Mouse (Mus musculus) testis, postnatal 10 days (tissue): ENCODE measurements around the gene Ngb.
A peak's percentile ranks its signal among the peaks of the same experiment; 100 is the strongest.

Experiments used
- DNase-seq: peaks from one replicate; pipeline ENCODE4 v3.0.0; 2021; ENCODE audit warnings: low spot score

The Ngb gene

DNA sequence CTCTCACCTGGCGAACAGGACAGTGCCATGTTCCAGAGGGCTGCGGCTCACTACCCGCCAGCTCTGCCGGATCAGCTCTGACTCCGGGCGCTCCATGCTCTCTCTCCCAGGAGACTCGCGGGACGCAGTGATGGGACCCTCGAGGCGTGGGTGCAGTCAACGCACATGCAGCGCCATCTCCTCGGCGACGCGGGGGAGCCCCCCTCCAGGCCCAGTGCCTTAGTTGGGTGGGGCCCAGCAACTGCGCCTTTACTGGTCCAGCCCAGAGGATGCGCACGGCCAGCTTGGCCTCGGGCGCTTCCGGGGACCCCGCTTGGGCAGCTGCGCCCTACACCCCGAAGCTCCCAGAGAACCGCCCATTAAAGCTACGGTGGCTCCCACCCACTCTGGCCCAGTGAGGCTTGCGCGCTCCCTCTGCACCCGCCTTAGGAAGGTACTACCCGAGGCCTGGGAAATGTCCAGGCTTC is at the start of gene Ngb:
Gene Ngb (minus strand): TSS at position 375 of the 467 bp plus-strand sequence.
- no peak for DNase-seq

DNA sequence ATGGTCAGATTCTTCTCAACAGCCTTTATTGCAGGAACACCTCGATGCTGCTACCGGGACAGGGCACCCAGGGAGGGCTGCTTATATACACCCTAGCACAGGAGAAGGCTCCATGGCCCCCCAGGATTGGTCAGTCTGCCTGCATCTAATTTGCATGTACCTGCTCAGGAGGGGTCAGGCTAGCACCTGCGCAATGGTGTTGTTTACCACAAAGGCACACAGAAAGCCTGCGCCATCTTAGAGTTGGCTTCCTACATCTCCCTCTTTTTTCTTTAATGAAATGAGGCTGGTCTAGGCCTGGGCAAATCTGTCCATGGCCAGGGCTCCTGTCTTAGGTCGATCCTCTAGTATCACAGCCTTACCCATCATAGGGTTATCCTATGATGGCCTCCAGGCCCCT is 47.1 kb upstream of the Ngb start:
- DNase-seq = no peak

DNA sequence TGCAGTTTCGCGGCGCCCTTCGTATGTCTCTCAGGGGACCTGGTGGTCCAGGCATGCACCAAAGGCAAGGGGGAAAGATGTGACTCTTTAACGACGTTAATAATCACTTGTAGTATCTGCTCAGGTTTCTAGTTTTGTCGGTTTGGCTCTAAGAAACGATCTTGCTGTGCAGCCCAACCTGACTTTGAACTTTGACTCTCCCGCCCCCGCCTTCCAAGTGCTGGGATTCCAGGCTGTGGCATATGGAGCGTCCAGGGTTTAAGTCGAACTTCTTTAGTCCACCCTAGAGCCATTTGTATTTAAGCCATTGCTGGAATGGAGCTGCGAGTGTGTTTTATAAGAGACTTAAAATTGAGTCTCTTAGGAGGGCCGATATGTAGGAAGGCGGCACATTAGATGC is 45.8 kb upstream of the Ngb start:
- no peak for DNase-seq

DNA sequence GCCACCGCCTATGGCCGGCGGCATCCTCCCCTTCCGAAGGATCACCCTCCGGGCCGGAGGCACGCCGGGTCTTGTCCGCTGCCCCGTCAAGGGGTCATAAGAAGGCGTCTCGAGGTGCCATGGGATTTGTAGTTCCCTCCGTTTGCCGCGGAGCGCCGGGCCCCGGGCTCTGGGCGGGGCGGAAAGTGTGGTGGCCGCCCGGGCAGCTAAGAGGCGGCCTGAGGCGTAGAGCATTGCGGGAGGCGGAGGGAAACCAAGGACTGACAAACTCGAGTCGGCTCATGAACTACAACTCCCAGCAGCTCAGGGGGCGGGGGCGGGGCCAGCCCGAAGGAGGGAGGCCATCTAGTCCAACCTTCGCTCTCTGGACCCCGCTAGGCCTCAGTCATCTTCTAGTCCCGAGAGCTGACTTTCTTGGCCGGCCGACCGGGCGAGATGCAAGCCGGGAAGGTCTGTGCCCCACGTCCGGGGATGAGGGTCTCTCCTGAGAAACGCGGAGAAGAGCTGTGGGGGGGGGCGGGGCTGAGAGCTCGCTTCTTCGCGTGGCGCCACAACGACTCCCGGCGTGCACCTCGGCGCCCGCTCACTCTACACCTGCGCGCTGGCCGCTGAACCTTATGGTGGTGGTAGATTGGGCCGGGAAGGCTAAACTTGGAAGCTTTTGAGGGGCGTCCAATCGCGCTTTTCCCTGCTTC is 45.2 kb upstream of the Ngb start, which contains the start of gene Pomt2:
Gene Pomt2 (minus strand): TSS at position 574 of the 695 bp plus-strand sequence.
- DNase-seq = peak; percentile 91

DNA sequence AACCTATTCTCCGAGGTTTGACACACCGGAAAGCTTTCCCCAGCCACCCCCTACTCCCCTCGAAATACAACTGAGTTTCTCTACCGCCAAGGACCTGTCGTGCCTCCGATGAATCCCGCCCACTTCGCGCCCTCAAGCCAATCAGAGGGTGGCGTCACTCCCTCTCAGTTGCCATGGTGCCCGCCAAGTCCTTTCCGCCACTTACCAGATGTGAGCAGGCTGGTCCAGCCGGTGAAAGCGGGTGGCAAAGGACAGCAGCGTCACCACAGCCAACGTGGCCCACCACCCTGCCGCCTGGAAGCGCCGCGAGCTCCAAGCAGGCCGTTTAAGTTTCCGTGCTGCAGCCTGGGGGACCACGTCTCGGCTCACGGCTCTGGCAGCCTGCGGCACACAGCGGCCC is 44.6 kb upstream of the Ngb start, which contains the start of gene Gstz1:
Gene Gstz1 (plus strand): TSS at position 200 of the 400 bp plus-strand sequence.
- peak; percentile 92 for DNase-seq

DNA sequence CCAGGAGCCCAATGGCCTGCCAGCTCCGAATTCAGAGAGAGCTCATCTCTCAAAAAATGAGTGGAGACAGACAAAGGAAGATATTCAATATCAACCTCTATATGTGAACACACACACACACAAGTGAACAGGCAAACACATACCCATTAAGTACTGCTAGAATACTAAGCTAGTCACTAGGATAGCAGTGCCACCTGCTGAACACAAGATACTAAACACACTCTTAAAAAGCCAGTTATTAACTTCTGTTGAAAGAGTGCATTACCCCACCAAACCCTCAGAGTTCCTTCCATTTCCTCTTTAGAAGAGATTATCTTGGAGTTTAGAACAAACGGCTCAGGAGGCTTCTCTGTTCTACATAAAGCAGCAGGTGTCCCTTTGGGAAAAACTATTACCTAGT is 39.8 kb upstream of the Ngb start:
- no peak for DNase-seq

DNA sequence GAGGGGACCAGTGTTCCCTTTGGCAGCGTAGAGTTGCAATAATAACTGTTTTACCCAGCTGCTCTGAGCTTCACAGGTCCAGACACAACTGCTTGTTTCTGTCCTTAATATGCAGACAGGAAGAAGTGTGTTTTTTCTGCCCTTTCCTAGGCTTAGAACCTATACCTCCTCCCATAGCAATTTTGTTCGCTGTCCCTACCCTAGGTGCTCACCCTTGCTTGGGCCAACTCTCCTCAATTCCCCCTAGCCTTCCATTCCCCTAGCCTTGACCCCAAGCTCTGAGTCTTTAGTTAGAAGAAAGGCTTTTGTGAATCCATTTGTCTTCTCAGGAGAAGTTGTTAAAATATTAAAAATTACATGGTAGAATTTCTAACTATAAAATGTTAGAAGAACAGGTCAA is 36.4 kb upstream of the Ngb start:
- no peak for DNase-seq

DNA sequence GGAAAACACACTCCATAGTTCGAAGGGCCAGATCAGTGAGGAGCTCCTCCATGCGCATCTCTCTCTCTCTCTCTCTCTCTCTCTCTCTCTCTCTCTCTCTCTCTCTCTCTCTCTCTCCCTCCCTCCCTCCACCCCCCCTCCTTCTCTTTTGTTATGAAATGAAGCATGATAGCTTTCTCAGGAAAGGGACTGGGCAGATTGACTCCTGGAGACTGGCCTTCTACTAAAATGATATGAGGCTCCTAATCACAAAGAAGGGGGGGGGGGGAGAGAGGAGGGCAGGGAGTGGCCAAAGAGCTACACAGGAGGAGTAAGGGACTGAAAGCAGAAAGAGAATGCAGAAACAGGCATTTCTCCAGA is 36.0 kb upstream of the Ngb start:
- no peak for DNase-seq

DNA sequence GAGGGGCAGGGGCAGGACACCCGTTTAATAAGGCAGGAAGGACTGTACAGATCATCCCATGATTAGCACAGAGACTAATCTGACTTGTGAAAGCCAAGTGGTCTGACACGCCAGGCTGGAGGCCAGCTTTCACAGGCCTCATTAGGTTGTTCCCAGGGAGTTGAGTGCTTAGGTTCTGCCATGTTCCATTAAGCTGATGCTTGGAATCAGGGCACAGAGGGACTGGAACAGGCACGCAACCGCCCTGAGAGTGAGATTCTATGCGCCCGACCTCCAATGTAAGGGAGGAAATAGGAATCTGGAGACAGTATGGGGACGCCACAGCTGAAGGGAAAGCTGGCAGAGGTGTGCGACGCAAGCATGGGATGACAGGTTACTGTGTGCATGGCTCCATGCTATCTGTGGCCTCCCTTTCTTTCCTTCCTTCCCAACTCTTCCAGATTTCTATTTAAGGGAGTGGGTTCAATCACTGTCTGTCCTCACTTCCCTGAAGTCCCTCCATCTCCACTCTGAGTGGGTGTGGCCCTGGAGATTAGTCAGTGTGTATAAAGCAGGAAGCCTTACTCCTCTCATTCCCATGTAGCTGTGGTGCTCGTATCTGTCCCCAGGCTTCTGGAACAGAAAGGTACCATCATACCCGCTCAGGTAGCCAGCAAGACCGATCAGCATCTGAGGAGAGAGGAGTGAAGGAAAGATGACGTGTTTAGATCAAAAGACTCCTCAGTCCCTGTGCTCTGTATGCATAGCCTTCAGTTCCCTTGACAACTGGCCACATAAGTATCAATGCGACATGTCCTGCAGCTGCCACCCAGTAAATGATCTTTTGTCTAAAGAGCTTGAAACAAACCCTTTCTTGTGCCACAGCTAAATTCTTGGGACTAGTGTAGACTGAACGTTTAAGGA is 35.4 kb upstream of the Ngb start:
- no peak for DNase-seq

DNA sequence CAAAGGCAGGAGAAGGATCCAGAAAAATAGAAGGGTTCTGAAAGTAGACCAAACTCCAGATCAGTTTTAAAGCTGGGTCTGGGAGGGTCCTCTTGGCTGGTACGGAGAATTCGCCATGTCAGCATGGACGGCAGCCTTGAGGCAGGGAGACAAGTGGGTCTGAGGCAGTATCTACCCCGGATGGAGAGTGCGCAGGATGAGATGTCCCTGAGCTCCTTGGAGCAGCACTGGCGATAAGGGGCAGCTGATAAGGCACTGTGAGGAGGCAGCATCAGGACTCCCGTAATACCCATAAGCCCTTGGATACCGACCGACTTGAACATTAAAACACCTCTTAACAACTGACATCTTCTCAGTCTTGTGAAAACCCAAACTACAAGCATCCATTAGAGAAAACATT is 30.4 kb upstream of the Ngb start:
- DNase-seq = no peak

DNA sequence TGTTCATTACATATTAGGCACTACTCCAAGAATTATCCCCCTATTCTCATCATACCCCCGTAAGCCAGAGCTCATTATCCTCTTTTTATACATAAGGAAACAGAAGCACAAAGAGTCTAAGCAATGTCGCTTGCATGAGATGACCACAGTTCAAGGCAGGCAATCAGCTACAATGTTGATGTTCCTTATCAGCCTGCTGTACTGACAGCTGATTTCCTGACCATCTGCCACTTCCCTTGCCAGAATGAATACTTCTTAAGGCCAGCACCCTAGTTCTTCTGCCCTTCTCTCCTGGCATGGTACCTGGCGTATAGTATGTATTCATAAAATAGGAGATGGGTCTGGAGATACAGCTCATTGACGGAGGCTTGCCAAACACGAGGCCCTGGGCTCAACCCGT is 29.9 kb upstream of the Ngb start:
- DNase-seq = no peak

DNA sequence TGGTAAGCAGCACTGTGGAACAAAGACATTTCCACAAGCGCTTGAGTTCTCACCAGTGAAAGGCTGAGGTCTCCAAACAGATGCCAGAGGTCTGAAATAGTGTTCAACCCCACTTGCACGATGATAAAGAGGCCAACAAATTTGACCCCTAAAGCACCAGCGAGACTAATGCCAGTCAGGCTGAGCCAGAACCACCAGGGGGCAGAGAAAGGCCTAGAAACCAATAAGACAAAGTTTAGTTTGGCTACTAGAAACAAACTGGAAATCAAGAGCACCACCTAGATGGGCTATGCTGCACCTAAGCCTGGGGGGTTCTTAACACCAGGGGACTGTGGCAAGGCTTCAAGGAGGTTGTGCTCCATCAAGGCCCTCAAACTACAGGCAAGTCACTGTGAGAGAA is 29.3 kb upstream of the Ngb start:
- DNase-seq = peak; percentile 67

DNA sequence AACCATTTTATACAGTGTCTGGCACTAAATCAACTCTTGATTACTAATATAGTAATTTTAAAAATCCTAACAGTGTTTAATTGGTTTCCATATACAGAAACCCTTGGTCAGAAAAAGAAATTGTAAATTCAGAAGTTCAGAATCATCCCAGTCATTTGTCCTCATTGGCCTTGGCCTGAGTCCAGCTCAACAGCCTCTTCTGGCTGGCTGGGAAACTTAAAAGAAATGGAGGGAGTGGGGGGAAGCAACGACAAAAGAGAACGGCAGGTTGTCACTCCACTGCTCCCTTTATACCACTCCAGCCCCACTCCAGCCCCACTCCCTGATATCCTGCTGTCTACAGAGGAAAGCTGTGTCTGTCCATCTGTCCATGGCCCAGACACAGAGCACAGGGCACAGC is 28.8 kb upstream of the Ngb start:
- peak; percentile 59 for DNase-seq

DNA sequence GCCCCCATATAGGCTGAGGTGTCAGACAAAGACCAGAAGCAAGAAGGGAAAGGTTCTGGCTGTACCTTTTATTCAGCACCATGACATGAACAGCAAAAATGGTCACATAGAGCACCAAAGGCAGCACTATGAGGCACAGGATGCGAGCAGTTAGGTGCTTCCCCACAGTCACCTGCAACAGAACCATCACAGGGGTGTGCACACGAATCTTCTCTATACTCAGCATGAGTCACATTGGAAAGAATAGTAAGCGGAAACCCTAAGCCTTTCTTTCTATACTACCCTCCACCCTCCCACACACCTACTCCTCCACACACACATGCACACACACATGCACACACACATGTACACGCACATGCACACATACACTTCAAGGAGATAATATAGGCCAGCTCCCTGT is 27.9 kb upstream of the Ngb start:
- no peak for DNase-seq

DNA sequence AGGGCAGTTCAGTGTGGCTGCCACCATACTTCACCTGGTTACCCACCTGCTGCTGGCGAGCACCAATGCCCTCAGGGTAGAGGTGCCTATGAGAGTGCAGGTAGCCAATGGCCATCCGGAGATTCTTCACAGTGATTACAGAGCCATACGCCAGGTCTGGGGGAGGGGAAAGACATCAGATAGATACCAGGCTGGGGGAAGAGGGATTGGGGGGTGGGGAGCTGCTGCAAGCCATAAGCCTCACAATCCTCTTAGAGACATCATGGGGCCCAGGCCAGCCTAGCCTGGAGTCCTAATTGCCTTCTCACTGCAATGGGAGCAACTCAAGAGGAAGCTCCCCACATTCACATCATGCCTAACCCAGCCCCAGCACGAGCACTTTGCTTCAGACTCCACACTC is 24.9 kb upstream of the Ngb start:
- no peak for DNase-seq

DNA sequence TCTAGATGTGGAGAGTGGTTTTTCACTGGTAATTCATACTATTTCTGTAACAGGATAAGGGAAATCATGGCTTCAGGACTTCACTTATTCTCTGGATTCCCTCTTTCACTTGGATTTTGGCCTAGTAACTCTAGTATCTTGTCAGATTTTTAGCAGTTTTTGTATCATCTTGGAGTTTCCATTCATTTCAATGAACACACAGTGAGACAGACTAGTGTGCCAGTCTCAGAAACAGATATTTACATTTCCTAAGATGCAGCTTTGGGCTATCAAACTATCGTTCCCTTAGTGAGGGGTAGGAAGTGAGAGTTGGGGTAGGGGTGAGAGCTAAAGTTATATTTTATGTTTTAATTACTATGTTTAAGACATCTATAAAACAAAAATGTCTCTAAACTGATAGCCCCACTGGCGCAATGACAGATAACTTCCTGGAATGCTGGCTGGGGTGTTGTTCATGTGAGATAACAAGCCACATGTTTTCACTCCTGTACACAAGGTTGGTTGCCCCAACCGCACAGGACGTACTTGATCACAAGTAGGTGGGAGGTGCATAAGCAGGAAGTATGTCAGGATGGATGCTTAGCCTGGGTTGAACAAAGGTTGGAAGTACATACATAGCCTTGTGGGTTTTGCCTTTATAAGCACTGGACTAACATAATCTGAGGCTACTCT is 19.7 kb upstream of the Ngb start:
- DNase-seq = no peak

DNA sequence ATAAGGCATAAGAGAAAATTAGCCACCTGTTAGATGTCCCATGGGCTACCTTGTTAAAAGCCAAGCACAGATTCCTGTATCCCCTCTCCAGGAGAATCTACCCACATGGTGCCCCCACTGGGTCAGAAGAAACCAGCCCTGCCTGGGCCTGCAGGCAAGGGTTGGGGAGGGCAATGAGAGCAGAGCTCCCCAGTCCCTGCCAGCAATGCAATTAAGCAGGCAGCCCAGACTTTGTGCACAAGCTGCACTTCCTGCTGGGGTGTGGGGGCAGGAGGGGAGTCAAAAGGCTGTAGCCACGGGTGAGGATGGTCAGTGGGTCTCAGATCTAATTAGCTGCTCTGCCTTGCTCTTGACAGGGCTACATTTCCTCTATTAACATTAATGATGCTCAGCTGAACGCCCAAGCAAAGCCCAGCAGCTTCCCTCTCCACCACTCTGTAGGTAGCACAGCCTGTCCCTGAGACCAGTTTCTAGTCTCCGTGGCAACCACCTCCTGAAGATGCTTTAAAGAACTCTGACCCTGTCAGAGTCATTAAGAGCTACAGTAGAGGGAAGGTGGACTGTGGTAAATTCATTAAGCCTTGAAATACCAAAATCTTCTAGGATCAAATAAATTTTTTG is 5.1 kb upstream of the Ngb start:
- no peak for DNase-seq

DNA sequence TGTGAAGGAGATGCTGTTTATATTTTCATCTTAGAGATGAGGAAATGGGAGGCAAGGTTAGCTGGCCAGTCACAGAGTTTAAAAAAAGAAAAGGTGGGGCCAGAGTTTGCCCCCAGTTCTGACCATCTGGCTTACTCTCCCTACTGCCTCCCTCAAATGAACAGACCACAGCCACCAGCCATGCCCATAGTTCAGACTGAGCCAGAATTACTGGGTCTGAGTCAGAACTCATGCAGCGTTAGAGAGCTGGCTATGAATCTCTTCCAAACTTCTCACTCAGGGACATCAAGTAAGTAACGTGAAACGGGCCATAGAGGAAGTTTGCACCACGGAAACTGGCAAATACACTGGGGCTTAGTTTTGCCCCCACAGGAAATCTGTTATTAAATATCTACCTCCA is 2.5 kb upstream of the Ngb start:
- no peak for DNase-seq

DNA sequence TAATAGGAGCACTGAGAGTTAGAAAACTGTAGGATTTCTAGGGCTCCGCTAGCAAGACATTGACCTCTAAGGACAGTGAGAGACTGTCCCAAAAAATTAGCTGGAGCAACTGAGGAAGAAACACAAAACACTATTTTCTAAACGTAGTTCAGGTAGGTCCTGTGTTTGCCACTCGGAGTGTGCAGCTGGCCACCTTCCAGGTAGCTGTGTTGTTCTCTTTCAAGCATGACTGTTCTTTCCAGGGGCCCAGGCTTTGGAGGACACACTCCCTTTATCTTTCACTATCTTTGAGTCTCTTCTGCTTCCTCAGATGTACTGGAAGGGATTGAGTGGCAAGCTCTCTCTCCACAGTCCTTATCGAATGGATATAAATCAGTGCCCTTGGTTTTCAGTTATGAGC is 1.1 kb upstream of the Ngb start:
- DNase-seq = no peak

DNA sequence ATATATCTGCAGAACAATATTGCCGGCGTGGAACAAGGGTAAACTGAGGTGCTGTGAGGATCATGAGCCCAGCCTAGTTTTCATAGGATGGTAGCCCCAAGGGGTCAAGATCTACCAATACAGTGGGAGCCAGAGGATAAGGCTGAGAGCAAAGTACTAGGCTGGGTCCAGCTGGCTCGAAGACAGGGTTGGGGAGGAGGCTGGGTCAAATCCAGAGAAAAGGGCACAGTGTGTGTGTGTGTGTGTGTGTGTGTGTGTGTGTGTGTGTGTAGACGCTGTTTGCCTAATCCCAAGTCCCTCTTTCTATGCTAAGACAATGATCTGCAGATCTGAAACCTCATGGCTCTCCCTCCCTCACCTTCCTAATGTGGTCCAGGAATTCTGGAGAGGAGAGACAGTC is 2.0 kb downstream of the Ngb start:
- no peak for DNase-seq

DNA sequence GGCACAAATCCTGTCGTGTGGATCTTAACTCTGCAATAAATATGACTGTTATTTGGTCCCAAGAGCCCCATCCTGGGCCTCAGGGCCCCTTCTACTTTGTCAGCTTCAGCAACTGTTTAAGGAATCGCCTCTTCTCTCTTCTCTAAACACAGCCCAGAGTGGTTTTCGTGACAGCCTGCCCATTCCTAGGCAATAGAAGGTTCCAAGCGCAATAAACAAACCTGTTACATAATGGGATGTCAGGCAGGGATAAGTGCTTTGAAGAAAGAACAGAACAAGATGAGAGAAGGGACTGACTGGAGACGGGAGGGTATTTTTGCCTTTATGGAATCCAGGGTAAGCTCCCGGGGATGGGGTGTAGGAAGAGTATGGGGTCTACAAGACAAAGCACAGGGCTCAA is 8.7 kb downstream of the Ngb start:
- DNase-seq = no peak

DNA sequence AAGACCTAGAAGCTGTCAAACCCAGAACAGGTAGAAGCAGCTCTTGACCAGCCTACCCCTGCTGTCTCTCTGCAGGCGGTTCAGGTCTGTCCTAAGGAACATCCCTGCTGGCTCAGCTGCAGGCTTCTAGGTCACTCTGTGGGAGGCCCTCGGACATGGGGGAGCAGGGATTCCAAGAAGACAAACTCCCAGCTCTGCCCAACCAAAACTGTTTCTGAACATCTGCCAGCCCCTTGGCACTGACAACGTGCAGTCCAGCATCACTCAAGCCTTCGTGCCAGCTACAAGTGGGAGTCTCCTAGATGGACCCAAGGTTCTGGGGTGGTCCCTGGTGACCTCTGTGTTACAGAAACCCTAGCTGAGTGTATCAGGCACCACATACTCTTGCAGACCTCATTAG is 9.1 kb downstream of the Ngb start:
- peak; percentile 59 for DNase-seq
